Mouse (Mus musculus) left cerebral cortex, adult 8-10 months (tissue): ENCODE measurements around the gene Tceal5. TPM values are rescaled to one million over a fixed set of nuclear protein-coding genes. Genes with fewer than 3 reads are reported as not detected.
"Not testable (repeated sequence)": the region's sequence is repeated elsewhere in the genome, so short reads cannot be mapped to it uniquely, and the experiment has no call there.

Source experiments
- DNase-seq, 2 experiments: peaks; one replicate each; pipeline ENCODE4 v3.0.0; 2022; ENCODE audit warnings: low spot score in 2 of 2
- total RNA-seq, 4 experiments: library from RNA; stranded (reverse); gene quantifications; 2 replicates each; pipeline ENCODE4 v1.2.4; 2022

Tceal5 gene
- total RNA-seq: 100 to 1,000 TPM in 3 of 4 experiments, 10 to 100 TPM in 1; 80.8 to 132 (median 117) TPM

DNA sequence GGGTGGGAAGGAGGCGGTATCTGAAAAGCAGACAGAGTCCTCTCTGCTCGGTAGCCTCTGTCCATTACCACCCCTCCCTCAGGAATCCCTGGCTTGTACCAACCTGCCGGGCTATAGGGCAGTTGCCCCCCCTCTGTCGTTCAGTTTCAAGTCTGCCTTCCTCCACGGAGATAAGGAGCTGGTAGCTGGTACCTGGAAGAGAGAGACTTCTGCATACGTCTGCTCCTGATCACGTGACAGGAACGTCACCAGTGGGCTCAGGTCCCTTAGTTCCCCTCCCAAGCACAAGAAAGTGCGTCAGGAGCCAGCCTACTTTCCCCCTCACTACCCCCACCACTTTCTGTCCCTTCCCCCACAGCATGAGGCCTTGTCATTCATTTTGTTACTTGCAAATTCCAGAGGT, at the start of gene Tceal5:
Gene Tceal5 (minus strand): TSS at position 213 of the 403 bp plus-strand sequence.
- peak; percentile 16 to 66 for DNase-seq

DNA sequence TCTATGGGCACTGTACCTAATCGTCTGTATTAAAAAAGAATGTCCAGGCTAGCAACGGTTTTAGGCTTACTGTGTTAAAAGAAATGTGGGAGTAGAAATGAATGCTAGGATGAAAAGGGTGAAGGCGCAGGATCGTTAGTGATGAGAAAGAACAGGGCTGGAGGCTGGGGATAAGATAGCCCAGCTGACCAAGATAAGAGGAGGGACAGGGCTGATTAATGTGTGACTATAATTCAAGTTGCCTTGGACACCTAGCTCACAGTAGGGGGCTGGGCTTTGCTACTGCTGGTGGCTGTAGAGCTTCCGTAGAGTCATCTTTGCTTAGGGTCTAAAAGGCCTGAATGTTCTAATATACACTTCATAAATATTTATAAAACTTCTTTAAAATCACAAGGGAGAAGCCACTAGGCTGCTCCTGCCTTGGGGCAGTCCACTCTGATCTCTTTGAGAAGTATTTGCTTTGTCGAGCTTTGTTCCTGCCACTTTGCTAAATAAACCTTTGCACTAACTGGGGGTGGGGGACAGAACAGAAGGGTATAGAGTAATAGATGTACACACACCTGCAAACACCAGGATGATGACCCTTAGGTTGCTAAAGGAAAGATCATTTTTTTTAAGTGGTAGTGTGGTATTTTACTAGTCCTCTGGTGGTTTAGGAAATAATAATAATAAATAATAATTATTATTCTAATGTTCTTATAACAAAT, 48.5 kb upstream of the Tceal5 start:
- no peak for DNase-seq

DNA sequence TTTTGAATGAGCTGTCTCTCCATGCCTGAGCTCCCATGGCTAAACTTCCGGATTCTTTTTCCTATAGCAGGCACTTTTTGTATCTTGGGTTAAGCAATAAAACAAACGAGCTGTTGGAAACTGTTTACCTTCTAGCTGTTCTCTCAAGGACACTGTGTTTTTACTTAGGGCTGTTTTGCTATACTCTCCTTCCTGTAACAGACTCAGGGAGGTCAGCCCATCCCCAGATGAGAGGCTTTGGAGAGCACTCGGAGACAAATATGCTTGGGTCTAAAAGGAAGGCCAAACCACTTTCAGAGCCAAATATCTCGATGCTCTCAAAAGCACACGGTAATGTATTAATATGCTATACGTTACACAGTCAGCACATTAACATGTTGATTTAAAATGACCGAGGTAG, 46.0 kb upstream of the Tceal5 start:
- DNase-seq: no peak

DNA sequence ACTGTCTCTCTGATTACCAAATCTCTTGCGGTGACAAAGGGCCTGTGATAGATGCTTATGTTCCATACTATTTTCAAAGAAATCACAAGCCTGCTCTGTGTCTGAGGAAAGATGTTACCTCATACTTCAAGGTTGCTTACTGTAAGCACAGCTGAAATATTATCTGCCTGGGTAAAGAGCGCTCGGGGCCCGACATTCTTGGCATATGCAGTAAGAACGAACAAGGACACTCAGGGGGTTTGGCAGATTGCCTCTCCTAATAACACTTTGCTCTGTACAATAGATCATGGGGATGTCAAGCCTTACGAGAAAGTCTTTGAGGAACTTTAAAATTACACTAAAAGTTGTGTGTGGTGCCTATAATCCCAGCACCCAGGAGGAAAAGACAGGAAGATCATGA, 45.1 kb upstream of the Tceal5 start:
- no peak for DNase-seq

DNA sequence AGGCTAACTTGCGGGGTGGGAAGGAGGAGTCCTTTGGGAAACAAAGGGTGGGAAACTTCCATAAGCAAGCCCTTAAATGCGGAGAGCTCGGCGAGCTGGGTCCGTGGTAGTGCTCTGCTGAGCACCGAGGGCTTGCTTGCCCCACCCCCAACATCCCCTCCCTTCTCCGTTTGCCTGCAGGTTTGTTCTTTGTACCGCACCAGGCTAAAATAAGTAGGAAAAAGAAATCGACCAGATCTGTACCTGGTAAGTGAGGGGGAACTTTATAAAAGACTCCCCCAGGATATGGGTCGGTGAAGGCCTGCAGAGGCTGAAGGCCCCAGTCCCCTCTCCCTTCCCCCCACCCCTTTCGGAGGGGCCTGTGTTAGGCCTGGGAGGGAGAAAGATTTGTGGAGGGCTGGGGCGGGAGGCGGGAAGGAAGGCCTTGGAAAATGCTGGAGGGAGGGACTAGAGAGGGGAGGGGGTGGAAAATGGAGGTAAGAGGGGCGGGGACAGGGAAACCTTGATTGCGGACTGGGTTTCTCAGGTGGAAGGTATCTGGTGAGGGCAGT, 41.9 kb upstream of the Tceal5 start:
- DNase-seq: peak in 1 of 2 experiments; percentile 2

DNA sequence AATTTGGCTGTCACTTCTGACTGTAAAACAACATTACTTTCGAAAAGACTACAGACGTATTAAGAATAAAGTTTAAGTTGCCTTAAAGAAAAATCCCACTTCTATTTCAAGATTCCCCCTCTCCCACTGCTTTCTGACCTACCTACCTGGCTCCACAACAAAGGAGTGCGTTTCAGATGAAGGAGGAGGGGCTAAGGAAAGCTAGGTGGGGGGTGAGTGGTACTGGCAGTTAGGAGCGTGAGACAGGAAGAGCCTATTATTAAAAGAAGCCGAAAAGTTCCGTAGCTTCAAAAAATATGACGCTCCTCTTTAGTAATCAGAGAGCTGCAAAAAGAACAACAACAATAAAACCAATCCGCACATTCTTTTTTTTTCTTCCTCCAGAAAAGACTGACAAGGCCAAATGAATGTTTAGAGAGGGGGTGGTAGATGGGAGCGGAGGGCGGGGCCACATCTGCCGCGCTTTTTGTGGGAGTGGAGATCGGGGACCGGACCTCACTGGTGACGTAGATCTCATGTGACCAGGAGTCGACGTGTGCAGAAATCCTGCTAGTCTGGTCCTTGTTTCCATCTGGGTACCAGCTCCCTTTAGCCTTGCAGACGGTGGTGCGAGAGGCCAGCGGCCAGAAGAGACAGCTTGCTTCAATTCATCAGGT, 41.0 kb upstream of the Tceal5 start, which contains the start of gene Tceal9:
Gene Tceal9 (plus strand): TSS at position 506 of the 656 bp plus-strand sequence.
- DNase-seq: peak; percentile 45 to 51

DNA sequence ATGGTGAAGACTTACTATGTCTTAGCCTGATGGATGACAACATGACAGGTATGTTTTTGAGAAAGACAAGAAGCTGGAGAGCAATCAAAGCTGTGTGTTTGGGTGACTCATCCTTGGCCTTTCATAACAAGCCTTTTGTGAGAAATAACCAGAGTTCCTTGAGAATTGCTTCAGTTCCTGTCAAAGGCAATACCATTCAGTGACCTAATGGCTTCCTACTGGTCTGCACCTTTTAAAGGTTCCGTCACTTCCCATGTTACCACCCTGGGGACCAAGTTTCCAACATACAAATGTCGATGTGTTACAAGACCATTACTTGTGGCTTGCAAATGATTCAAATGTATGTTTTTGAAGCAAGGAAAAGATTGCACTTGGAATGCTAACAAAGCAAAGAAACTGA, 39.5 kb upstream of the Tceal5 start:
- DNase-seq: no peak

DNA sequence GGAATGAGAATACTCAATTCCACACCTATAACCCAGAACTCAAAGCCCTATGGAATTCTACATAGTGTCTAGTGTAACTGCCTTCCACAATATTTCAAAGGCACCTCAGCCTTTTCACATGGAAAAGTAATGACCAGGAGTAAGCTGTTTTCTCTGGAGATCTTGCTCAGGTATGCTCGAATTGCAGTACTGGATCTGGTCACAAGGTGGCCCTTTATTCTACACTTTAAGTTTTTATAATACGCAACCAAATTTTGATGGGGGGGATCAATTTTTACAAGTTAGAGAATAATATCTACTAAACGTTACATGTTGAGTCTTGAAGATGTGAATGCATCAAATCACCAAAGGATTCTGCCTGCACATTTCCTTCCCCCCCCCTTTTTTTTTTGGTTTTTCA, 34.4 kb upstream of the Tceal5 start:
- DNase-seq: no peak

DNA sequence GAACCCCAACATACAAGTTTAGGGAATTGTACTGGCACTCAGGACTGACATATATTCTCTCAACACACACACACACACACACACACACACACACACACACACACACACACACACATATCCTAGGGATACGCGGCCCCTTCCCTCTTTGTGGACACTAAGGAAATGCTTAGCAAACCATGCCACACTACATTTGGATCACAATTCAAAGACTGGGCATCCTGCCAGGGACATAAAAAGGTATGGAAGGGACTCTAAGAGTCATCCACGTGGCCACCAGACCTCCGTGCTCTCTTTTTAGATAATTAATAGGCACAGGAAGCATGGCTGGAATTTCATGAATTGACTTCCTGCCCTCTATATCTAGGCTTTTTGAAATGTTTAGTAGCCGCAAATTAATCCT, 24.1 kb upstream of the Tceal5 start:
- no peak for DNase-seq

DNA sequence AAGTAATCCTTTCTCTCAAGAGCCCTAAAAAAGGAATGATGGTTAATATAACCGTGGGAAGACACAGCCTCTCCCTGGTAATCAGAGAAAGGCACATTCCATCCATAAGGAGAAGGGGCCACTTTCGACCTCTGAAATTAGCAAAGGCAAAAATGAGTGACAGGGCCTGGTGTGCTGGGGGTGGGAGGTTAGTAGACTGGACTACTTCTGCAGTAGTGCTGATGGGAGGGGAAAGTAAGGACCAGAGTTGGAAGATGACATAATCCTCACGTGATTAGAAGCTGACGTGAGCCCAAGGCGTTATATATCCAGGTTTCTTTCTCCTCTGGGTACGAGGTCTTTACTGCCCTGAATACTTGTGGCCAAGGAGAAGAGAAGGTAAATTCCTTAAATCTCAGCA, 20.0 kb upstream of the Tceal5 start:
- no peak for DNase-seq

DNA sequence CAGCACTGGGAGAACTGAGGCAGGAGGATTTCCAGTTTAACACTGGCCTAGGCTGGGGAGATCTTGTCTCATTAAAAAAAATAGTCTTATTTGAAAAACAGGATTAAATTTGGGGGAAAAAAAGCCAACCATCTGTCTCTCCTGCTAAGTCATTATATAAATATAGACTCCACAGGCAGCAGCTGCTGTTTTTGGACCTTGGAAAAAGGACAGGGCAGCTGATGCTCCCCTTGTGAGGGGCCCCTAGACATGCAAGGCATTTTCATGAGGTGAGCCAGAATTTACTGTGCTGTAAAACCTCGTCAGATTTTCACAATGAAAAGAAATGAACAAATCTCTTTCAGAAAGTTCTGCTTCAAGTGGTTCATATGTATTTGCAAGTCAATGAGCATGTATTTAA, 12.6 kb upstream of the Tceal5 start:
- DNase-seq: no peak

DNA sequence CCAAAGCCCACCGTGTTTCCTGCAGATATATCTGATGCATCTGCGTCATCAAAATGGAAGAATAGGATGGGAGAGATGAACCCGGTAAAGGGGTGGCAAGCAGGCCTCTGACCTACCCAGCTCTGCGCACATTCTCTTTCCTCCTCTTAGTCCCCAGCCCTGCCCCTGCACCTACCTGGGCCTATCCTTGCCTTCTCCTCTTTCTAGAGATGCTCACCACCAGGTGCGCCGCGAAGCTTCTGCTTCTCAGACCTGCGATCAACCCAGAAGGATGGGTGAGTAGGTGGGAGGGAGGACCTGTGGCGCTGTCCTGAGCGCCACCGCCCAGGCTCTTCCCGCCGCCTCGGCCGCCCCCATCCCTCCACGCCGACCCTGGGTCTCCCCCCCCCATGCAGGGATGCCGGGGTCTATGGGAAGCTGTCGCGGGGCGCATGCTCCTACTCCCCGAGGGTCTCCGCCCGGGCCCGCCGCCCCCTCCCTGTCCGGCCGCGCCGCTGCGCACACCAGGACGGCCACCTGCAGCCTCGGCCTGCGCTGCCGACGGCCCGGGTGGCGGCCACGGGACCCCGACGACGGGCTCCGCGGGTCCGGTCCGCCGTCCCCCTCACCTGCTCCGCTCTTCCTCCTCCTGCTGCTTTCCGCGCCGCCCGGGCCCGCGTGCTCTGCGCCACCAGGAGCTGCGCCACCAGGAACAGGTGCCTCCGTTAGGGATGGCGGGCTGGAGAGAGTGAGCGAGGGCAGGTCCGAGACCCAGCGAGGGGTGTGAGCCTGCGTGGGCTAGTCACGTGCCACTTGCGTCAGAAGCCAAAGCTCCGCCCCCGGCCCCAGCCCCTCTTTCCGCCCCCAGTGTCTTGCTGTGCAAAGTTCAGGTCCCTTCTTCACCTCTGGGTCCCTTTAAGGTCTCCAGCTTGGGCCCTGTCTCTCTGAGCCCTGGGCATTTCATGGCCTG, 11.3 kb upstream of the Tceal5 start, which contains the start of the genes Tceal7 and Bex1:
Gene Tceal7 (plus strand): TSS at position 51 of the 949 bp plus-strand sequence.
Gene Bex1 (minus strand): TSS at position 785 of the 949 bp plus-strand sequence.
- not testable (repeated sequence) for DNase-seq

DNA sequence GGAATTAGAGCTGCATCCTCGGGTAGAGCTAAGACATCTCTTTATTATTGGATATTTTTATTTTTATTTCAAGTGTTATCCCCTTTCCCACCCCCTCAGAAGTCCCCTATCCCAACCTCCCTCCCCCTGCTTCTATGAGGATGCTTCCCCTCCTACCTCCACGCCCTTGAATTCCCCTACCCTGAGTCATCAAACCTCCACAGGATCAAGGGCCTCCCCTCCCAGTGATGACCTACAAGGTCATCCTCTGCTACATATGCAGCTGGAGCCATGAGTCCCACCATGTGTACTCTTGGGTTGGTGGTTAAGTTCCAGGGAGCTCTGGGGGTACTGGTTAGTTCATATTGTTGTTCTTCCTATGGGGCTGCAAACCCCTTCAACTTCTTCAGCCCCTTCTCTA, 9.7 kb upstream of the Tceal5 start:
- no peak for DNase-seq

DNA sequence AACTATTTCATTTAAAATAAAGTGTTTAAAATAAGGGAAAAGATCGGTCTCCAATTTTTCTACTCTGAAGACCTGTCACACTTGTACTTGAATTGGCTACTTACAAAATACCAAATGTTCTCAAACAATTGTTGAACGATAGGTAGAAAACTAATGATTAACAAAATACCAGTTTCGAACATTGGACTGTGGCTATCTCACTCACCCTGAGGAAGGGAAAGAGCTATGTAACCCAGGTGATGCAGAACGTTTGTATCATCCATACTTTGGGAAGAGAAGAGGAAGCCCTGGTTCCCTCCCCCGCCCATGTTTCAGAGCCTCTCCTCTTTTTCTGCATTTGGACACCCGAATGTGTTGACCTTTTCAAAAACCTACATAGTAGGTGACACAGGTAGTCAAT, 730 bp upstream of the Tceal5 start:
- no peak for DNase-seq

DNA sequence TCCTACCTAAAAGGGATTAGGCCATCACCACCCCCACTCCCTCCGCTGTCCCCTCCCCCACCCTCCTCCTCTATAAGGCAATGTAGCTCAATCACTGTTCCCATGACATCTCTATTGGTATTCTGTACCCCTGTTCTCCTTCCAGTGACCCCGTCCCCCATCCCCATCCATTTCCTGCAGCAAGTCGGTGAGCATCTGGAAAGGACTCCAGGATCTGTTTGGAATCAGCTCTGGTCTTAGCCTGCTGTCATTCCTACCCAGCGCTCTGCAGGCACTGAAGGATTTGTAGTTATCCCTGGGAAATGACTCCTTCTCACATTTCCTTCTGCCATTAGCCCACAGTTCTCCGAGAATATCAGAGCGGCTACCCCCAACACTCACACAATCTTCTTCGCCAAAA, 419 bp downstream of the Tceal5 start:
- no peak for DNase-seq

DNA sequence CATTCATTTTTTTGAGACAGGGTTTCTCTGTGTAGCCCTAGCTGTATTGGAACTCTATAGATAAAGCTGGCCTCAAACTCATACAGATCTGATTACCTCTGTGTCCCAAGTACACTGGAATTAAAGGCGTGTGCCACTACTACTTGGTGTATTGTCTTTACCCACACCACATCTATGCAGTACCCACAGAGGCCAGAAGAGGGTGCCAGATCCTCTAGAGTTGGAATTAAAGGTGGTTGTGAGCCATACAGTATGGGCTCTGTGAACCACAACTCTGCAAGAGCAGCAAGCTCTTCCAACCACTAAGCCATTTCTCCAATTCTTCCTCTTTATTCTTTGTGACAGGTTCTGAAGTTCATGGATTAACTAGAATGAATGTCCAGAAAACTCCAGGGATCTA, 6.8 kb downstream of the Tceal5 start:
- DNase-seq: no peak

DNA sequence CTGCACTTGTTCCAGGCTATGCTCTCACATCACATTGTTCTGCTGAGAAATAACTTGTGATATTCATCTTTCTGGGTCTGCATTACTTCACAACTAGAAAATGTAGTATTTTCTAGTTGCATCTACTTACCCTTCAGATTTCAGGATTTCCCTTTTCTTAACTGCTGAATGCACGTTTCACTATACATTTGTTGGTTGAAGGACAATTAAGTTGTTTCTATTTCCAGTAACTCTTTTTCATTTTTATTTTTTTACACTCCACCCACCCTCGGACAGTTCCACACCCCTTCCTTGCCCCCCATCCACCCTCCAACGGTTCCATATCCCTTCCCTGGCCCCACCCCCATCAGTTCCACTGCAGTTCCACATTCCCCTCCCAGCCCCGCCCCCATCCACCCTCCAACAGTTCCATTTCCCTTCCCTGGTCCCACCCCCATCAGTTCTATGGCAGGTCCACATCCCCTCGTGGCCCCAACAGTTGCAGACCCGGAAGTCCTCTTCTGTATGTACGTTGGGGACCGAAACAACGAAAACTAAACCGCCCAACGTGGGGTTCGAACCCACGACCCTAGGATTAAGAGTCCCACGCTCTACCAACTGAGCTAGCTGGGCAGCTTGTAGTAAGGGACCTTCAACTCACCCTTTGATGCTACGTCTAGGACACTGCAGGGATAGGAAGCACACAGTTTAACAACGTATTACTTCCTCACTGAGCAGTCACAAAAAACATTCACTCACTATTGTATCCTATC, 8.3 kb downstream of the Tceal5 start:
- no peak for DNase-seq

DNA sequence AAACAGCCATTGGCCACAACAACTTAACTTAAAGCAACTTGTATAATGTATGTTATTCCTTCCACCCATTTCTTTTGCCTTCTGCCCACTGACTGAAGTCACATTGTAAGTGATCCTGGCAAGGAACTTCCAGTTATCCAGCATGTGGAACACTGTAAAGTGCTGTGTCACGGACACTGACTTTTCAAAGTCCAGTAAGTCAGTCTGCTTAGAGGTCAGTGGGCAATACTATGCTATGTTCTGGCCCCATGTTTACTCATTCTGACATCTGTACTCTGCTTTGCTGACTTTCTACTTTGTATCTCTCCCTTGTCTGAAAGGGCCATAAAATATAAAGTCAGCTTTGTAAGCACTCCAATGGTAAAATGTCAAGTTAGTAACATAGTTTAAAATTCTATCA, 20.6 kb downstream of the Tceal5 start:
- no peak for DNase-seq

DNA sequence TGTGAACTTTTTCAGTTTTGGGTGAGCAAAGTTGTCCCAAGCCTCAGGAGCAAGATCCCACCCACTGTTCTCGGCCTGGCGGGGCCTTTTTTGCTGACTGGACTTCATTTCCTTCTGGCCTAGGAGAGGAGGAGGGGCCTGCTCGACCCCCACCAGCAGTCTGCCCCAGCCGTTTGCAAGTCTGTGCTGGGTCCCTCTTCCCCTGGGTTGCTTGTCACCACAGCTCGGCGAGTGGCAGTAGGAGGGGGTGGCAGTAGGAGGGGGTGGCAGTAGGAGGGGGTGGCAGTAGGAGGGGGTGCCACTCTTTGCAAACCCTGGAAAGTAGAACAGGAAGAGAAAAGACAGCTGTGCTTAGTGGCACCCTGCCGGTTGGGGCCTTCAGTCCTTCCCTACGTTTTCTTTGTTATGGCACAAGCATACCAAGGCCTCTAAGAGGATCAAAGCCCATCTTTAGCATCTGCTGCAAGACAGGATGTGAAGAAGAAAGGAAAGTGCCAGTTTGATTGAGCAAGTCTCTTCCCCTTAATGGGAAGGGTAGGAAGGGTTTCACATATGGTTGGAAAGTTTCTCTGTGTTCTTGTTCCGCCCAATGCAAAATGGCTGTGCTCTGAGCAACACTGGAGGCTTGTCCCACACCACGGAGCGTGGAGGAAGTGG, 22.7 kb downstream of the Tceal5 start:
- DNase-seq: no peak

DNA sequence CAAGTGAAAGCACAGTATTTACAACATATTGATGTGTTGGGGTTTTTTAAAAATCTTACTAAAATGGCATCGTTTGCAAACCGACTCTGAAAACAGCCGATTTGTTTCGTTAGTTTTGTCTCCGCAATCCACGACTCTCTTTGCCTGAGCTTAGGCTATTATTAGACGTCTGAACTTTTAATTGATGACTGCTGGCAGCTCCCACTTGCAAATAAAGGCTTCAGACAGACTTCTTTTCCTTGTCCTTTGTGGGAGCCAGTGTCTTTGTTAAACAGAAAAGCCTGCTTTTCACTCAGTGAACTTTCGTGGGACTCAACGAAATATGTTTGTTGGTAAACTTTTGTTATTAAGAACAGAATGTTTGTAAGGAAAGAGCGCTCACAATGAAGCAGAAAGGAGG, 30.9 kb downstream of the Tceal5 start:
- DNase-seq: no peak
